ENCODE assay signal across 17 mouse cellular contexts in the genomic region with DNA sequence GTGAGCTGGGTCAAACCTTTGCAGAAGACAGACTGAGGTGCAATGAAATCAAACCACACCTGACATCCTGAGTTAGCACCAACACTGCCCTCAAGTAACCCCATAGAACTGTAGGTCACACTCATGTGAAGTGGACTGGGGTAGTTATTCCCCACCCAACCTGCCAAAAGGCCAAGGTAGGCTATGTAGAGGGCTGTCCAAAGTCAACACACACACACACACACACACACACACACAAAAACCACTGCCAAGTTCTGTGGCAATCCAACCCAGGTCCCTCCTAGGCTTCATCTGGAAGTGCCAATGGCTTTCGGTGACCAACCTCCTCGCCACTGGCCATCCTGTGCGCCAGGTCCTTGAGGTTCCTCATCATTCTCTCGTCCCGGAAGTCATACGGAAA.
DNase-seq lines count a peak whose midpoint lies in the region; ATAC-seq and TF ChIP-seq lines count a peak whose summit lies in the region.
"Had no signal": no experiment of that assay in that cellular context is flagged by ENCODE, and none has a peak within 500 bp of the region (broad histone marks: within the 10 kb centered on the region; RNA-seq: fewer than 3 reads in every experiment).

No protein-coding gene starts in this region.

- no peaks in the 10 kb centered on the region for H3K79me2 ChIP-seq in heart, adult 2 months (replicated peaks; ENCODE audit: control insufficient read depth, insufficient read depth, low read length)

- no peak for ATAC-seq in heart, embryonic 13.5 days (ENCODE audit: extremely low read depth, insufficient number of reproducible peaks, low FRiP score, low TSS enrichment)
- ATAC-seq in heart, postnatal 0 days (ENCODE audit: insufficient read depth, low read depth), result no peak
- peak; percentile 14 for ATAC-seq in lung, postnatal 0 days
- ATAC-seq: forebrain, embryonic 16.5 days; hindbrain, embryonic 16.5 days; inflammation-experienced regulatory T-cells, adult 6 months had no signal

- H3K27ac ChIP-seq in heart, embryonic 13.5 days (replicated peaks), result peak overlapping the region; percentile 75
- no peak overlapping the region; the same call in 1 of the 2 replicates for H3K27ac ChIP-seq in heart, adult 2 months
- peak overlapping the region; percentile 69 for H3K27ac ChIP-seq in heart, postnatal 0 days (ENCODE audit: low read depth)
- H3K27ac ChIP-seq in lung, postnatal 0 days (ENCODE audit: low read length), result peak overlapping the region; percentile 39
- H3K27ac ChIP-seq: embryonic facial prominence, embryonic 12.5 days; hindbrain, embryonic 12.5 days had no signal

- H3K9ac ChIP-seq in heart, embryonic 13.5 days, result no peak overlapping the region
- no peak overlapping the region for H3K9ac ChIP-seq in heart, adult 2 months (ENCODE audit: low read depth, low read length)
- H3K9ac ChIP-seq in heart, postnatal 0 days (replicated peaks; ENCODE audit: low read depth, low read length), result no peak overlapping the region
- H3K9ac ChIP-seq in lung, postnatal 0 days (replicated peaks; ENCODE audit: low read depth), result no peak overlapping the region
- H3K9ac ChIP-seq: embryonic facial prominence, embryonic 12.5 days; hindbrain, embryonic 12.5 days had no signal

- no peak for DNase-seq in heart, adult 2 months
- no peak for DNase-seq in heart, postnatal 0 days (ENCODE audit: low spot score)
- no peak for DNase-seq in heart, adult 18-20 months
- peak; percentile 31 for DNase-seq in lung, postnatal 0 days (ENCODE audit: low spot score)
- DNase-seq in lung, postnatal 14 days, result no peak
- DNase-seq in lung, postnatal 4 days, result peak; percentile 36
- DNase-seq: adrenal gland, postnatal 10 days; cerebellum, adult 11-12 months; cerebellum, adult 9-10 months; cerebellum, postnatal 25 days; gastrocnemius, postnatal 10 days had no signal

- no peak for TF ChIP-seq CTCF in heart, adult 2 months (IDR thresholded peaks at IDR 0.05)
- no peak for TF ChIP-seq CTCF in heart, postnatal 0 days (IDR thresholded peaks at IDR 0.05; ENCODE audit: low read depth)
- TF ChIP-seq CTCF in lung, postnatal 0 days (IDR thresholded peaks at IDR 0.05), result no peak

- H3K4me2 ChIP-seq in heart, embryonic 13.5 days, result no peak overlapping the region
- H3K4me2 ChIP-seq in heart, postnatal 0 days (ENCODE audit: low read depth, low read length), result no peak overlapping the region
- H3K4me2 ChIP-seq in lung, postnatal 0 days (replicated peaks; ENCODE audit: low read depth, low read length), result no peak overlapping the region
- H3K4me2 ChIP-seq: embryonic facial prominence, embryonic 12.5 days; hindbrain, embryonic 12.5 days had no signal

- H3K4me3 ChIP-seq in heart, embryonic 13.5 days, result no peak overlapping the region
- no peak overlapping the region for H3K4me3 ChIP-seq in heart, adult 2 months
- no peak overlapping the region for H3K4me3 ChIP-seq in heart, postnatal 0 days (ENCODE audit: low read depth, low read length)
- H3K4me3 ChIP-seq in lung, postnatal 0 days (ENCODE audit: low read depth, low read length), result no peak overlapping the region
- H3K4me3 ChIP-seq: embryonic facial prominence, embryonic 12.5 days; hindbrain, embryonic 12.5 days had no signal

- WGBS in heart, embryonic 13.5 days, result 92% methylated on average over 6 of the region's 6 CpGs
- WGBS in heart, adult 2 months, result 86% methylated on average over 6 of the region's 6 CpGs
- 89% methylated on average over 6 of the region's 6 CpGs for WGBS in heart, postnatal 0 days
- WGBS in lung, postnatal 0 days, result 42% methylated on average over 6 of the region's 6 CpGs

- no peaks in the 10 kb centered on the region for H3K27me3 ChIP-seq in heart, embryonic 13.5 days (replicated peaks)
- H3K27me3 ChIP-seq in heart, adult 2 months (ENCODE audit: control insufficient read depth, insufficient read depth, low read length), result no peaks in the 10 kb centered on the region
- H3K27me3 ChIP-seq in heart, postnatal 0 days (ENCODE audit: control insufficient read depth, insufficient read depth, low read length), result no peaks in the 10 kb centered on the region
- H3K27me3 ChIP-seq in lung, postnatal 0 days (replicated peaks; ENCODE audit: insufficient read depth, low read length), result no peaks in the 10 kb centered on the region
- H3K27me3 ChIP-seq: embryonic facial prominence, embryonic 12.5 days; hindbrain, embryonic 12.5 days had no signal

- intact Hi-C loops in heart, adult 2 months (cut with DNase I), result no loop called here

- peaks cover 70% of the 10 kb centered on the region for H3K4me1 ChIP-seq in heart, embryonic 13.5 days
- peaks cover 2% of the 10 kb centered on the region; the same call in 1 of the 2 replicates for H3K4me1 ChIP-seq in heart, adult 2 months (ENCODE audit: control insufficient read depth, insufficient read depth, low read length)
- H3K4me1 ChIP-seq in heart, postnatal 0 days (ENCODE audit: control insufficient read depth, insufficient read depth), result peaks cover 23% of the 10 kb centered on the region
- H3K4me1 ChIP-seq in lung, postnatal 0 days (ENCODE audit: insufficient read depth, low read depth, low read length), result peaks cover 15% of the 10 kb centered on the region; the same call in 1 of the 2 replicates

- TF ChIP-seq POLR2A in heart, adult 2 months (IDR thresholded peaks at IDR 0.05; ENCODE audit: insufficient read depth, low read depth, low read length), result no peak

- H3K9me3 ChIP-seq in heart, embryonic 13.5 days, result no peaks in the 10 kb centered on the region
- no peaks in the 10 kb centered on the region for H3K9me3 ChIP-seq in heart, postnatal 0 days (replicated peaks; ENCODE audit: control insufficient read depth, low read length)
- no peaks in the 10 kb centered on the region for H3K9me3 ChIP-seq in lung, postnatal 0 days (ENCODE audit: low read length)
- H3K9me3 ChIP-seq: embryonic facial prominence, embryonic 12.5 days; hindbrain, embryonic 12.5 days had no signal

- peaks cover 80% of the 10 kb centered on the region for H3K36me3 ChIP-seq in heart, embryonic 13.5 days
- H3K36me3 ChIP-seq in heart, adult 2 months (ENCODE audit: control insufficient read depth, insufficient read depth, low read length), result peaks cover 15% of the 10 kb centered on the region
- peaks cover 46% of the 10 kb centered on the region for H3K36me3 ChIP-seq in heart, postnatal 0 days (replicated peaks; ENCODE audit: control insufficient read depth, insufficient read depth, low read length)
- peaks cover 25% of the 10 kb centered on the region for H3K36me3 ChIP-seq in lung, postnatal 0 days (ENCODE audit: insufficient read depth, low read length)

- no peak for TF ChIP-seq EP300 in heart, adult 2 months (IDR thresholded peaks at IDR 0.05; ENCODE audit: insufficient read depth, low read depth, low read length)
- TF ChIP-seq EP300 in heart, postnatal 0 days (IDR thresholded peaks at IDR 0.05; ENCODE audit: low read depth), result no peak
- no peak; the same call in 1 of the 2 replicates for TF ChIP-seq EP300 in lung, postnatal 0 days (IDR thresholded peaks at IDR 0.05)

Comparison
In these comparisons a context has a peak if more than half of its experiments do, and no peak if none do; other contexts are left out.
1. DNase-seq: peak in lung, postnatal 0 days (single experiment) and lung, postnatal 4 days (2 of 2); none in heart, adult 2 months (0 of 2), heart, postnatal 0 days (single experiment), heart, adult 18-20 months (0 of 2) and lung, postnatal 14 days (single experiment).